Mouse (Mus musculus): ENCODE data around the gene Gm13287. TPM values are rescaled to one million over a fixed set of nuclear protein-coding genes. Genes with fewer than 3 reads are reported as not detected.

Gene Gm13287
- polyA plus RNA-seq, 1 experiment = not detected

GRCm38 (mm10) chr4:88851026-88851763 lies 48.1 kb downstream of the Gm13287 start:
- H3K4me3 ChIP-seq (ENCODE audit: extremely low read depth, insufficient read depth, insufficient read length) = no peak overlapping the region
- H3K27ac ChIP-seq (ENCODE audit: insufficient read depth, low read length) = no peak overlapping the region
- no peaks in the 10 kb centered on the region for H3K4me1 ChIP-seq (ENCODE audit: control insufficient read depth, insufficient read depth, insufficient read length)
- TF ChIP-seq CTCF (IDR thresholded peaks at IDR 0.05; ENCODE audit: extremely low read depth, insufficient read depth, insufficient read length, insufficient replicate concordance) = no peak
- no peak for TF ChIP-seq POLR2A (IDR thresholded peaks at IDR 0.05; ENCODE audit: low read depth, low read length)
- no peaks in the 10 kb centered on the region for H3K27me3 ChIP-seq (ENCODE audit: control insufficient read depth, insufficient read depth, low read length)
- DNase-seq (ENCODE audit: low read depth in 1 of 2, low spot score in 2 of 2) = no peak
- 85% methylated on average over 4 of the region's 4 CpGs for WGBS
- no peaks in the 10 kb centered on the region for H3K36me3 ChIP-seq (ENCODE audit: control insufficient read depth, insufficient read depth, low read length)

Other genes starting within 250 kb of the Gm13287 start
- gene Ifna15, start 245.0 kb upstream of the Gm13287 start, polyA plus RNA-seq (2012; rRNA removed) = not detected in 2 replicates
- gene Ifna14, start 231.5 kb upstream of the Gm13287 start, polyA plus RNA-seq (2012; rRNA removed) = not detected in 2 replicates
- not detected in 2 replicates for gene Ifna9, start 210.9 kb upstream of the Gm13287 start, polyA plus RNA-seq (2012; rRNA removed)
- not detected in 2 replicates for gene Ifna12, start 199.9 kb upstream of the Gm13287 start, polyA plus RNA-seq (2012; rRNA removed)
- not detected in 2 replicates for gene C87499, start 168.8 kb upstream of the Gm13287 start, polyA plus RNA-seq (2012; rRNA removed)
- gene Ifna13, start 158.8 kb upstream of the Gm13287 start, polyA plus RNA-seq (2012; rRNA removed) = not detected in 2 replicates
- gene Ifna16, start 126.3 kb upstream of the Gm13287 start, polyA plus RNA-seq (2012; rRNA removed) = not detected in 2 replicates
- gene Ifna2, start 119.3 kb upstream of the Gm13287 start, polyA plus RNA-seq (2012; rRNA removed) = not detected in 2 replicates
- not detected in 2 replicates for gene Ifnab, start 111.9 kb upstream of the Gm13287 start, polyA plus RNA-seq (2012; rRNA removed)
- gene Gm26566, start 81.4 kb upstream of the Gm13287 start, polyA plus RNA-seq (2012; rRNA removed) = 0.18 and 0.45 TPM in 2 replicates
- gene Klhl9, start 80.8 kb upstream of the Gm13287 start, polyA plus RNA-seq (2012; rRNA removed) = 8.4 and 11.4 TPM in 2 replicates
- gene Gm13271, start 48.4 kb upstream of the Gm13287 start, polyA plus RNA-seq (2012; rRNA removed) = not detected in 2 replicates
- gene Gm13283, start 43.1 kb upstream of the Gm13287 start, polyA plus RNA-seq (2012; rRNA removed) = 0.07 TPM in 1 of 2 replicates, not detected in the other
- gene Gm13290, start 29.4 kb upstream of the Gm13287 start, polyA plus RNA-seq (2012; rRNA removed) = not detected in 2 replicates
- not detected in 2 replicates for gene Gm13289, start 26.3 kb upstream of the Gm13287 start, polyA plus RNA-seq (2012; rRNA removed)
- gene Gm13272, start 23.4 kb upstream of the Gm13287 start, polyA plus RNA-seq (2012; rRNA removed) = not detected in 2 replicates
- gene Ifnz, start 21.1 kb upstream of the Gm13287 start, polyA plus RNA-seq (2012; rRNA removed) = not detected in 2 replicates
- not detected in 2 replicates for gene Gm13276, start 17.5 kb upstream of the Gm13287 start, polyA plus RNA-seq (2012; rRNA removed)
- not detected in 2 replicates for gene Gm13277, start 14.6 kb upstream of the Gm13287 start, polyA plus RNA-seq (2012; rRNA removed)
- gene Gm13278, start 11.7 kb upstream of the Gm13287 start, polyA plus RNA-seq (2012; rRNA removed) = not detected in 2 replicates
- not detected in 2 replicates for gene Gm13275, start 8.8 kb upstream of the Gm13287 start, polyA plus RNA-seq (2012; rRNA removed)
- gene Gm13279, start 5.9 kb upstream of the Gm13287 start, polyA plus RNA-seq (2012; rRNA removed) = not detected in 2 replicates
- not detected in 2 replicates for gene Gm13285, start 3.6 kb upstream of the Gm13287 start, polyA plus RNA-seq (2012; rRNA removed)
- not detected in 2 replicates for gene Gm13288, start 2.3 kb downstream of the Gm13287 start, polyA plus RNA-seq (2012; rRNA removed)
- gene Ifna7, start 13.0 kb downstream of the Gm13287 start, polyA plus RNA-seq (2012; rRNA removed) = not detected in 2 replicates
- gene Ifna11, start 16.7 kb downstream of the Gm13287 start, polyA plus RNA-seq (2012; rRNA removed) = not detected in 2 replicates
- not detected in 2 replicates for gene Ifna6, start 24.2 kb downstream of the Gm13287 start, polyA plus RNA-seq (2012; rRNA removed)
- gene Ifna5, start 32.3 kb downstream of the Gm13287 start, polyA plus RNA-seq (2012; rRNA removed) = not detected in 2 replicates
- not detected in 2 replicates for gene Ifna4, start 38.6 kb downstream of the Gm13287 start, polyA plus RNA-seq (2012; rRNA removed)
- not detected in 2 replicates for gene Ifna1, start 46.8 kb downstream of the Gm13287 start, polyA plus RNA-seq (2012; rRNA removed)
- not detected in 2 replicates for gene Ifne, start 76.9 kb downstream of the Gm13287 start, polyA plus RNA-seq (2012; rRNA removed)

All from spleen, adult 2 months (tissue).